In genomic region chr2:178545601-178546352, GRCm38 (mm10) we compare ENCODE assay signal across 14 mouse cellular contexts.
DNase-seq lines count a peak whose midpoint lies in the region; ATAC-seq lines count a peak whose summit lies in the region.
"Had no signal": no experiment of that assay in that cellular context is flagged by ENCODE, and none has a peak within 500 bp of the region (broad histone marks: within the 10 kb centered on the region; RNA-seq: fewer than 3 reads in every experiment).

No protein-coding gene starts in this region.

- no peaks in the 10 kb centered on the region for H3K36me3 ChIP-seq in midbrain, embryonic 16.5 days (ENCODE audit: control insufficient read depth, insufficient read depth, low read length)
- H3K36me3 ChIP-seq: embryonic facial prominence, embryonic 10.5 days; heart, embryonic 10.5 days; liver, embryonic 13.5 days had no signal

- no peaks in the 10 kb centered on the region for H3K9me3 ChIP-seq in midbrain, embryonic 16.5 days (replicated peaks; ENCODE audit: control insufficient read depth, low read length, poor library complexity, severe bottlenecking)
- H3K9me3 ChIP-seq: embryonic facial prominence, embryonic 10.5 days; heart, embryonic 10.5 days; liver, embryonic 13.5 days had no signal

- no peak overlapping the region for H3K4me3 ChIP-seq in midbrain, embryonic 16.5 days (ENCODE audit: low read depth, low read length)
- H3K4me3 ChIP-seq: embryonic facial prominence, embryonic 10.5 days; gastrocnemius, adult 2 months; heart, embryonic 10.5 days; layer of hippocampus, adult 2 months; liver, embryonic 13.5 days had no signal

- H3K27me3 ChIP-seq in midbrain, embryonic 16.5 days (ENCODE audit: control insufficient read depth, insufficient read depth, low read depth, low read length): no peaks in the 10 kb centered on the region
- H3K27me3 ChIP-seq: liver, embryonic 13.5 days had no signal

- H3K4me2 ChIP-seq in midbrain, embryonic 16.5 days (ENCODE audit: low read length): no peak overlapping the region
- H3K4me2 ChIP-seq: liver, embryonic 13.5 days had no signal

- H3K9ac ChIP-seq in midbrain, embryonic 16.5 days (ENCODE audit: low read depth, low read length): no peak overlapping the region
- H3K9ac ChIP-seq: liver, embryonic 13.5 days had no signal

- H3K27ac ChIP-seq in midbrain, embryonic 16.5 days (ENCODE audit: low read length): no peak overlapping the region
- H3K27ac ChIP-seq: embryonic facial prominence, embryonic 10.5 days; gastrocnemius, adult 2 months; heart, embryonic 10.5 days; layer of hippocampus, adult 2 months; liver, embryonic 13.5 days had no signal

- peak; percentile 39; the same call in 1 of the 2 replicates for ATAC-seq in midbrain, embryonic 16.5 days

- H3K4me1 ChIP-seq in midbrain, embryonic 16.5 days (ENCODE audit: control insufficient read depth, insufficient read depth, low read length): peaks cover 6% of the 10 kb centered on the region; the same call in 1 of the 2 replicates
- H3K4me1 ChIP-seq: embryonic facial prominence, embryonic 10.5 days; heart, embryonic 10.5 days; liver, embryonic 13.5 days had no signal

- DNase-seq in embryo, embryonic 11 days: peak; percentile 17
- no peak for DNase-seq in embryo, embryonic 10 days (ENCODE audit: low spot score)
- peak; percentile 28 for DNase-seq in retina, postnatal 1 day
- DNase-seq in retina, embryonic 14.5 days (ENCODE audit: low spot score): no peak
- peak; percentile 45 for DNase-seq in cerebellum, adult 9-11 months
- no peak for DNase-seq in adrenal gland, adult 18-20 months (ENCODE audit: low spot score in 2 of 2)
- no peak for DNase-seq in adrenal gland, postnatal 14 days
- DNase-seq: gastrocnemius, adult 2 months; liver, embryonic 13.5 days; lung, postnatal 14 days had no signal

- 57% methylated on average over 15 of the region's 15 CpGs for WGBS in midbrain, embryonic 16.5 days

Comparison
In these comparisons a context has a peak if more than half of its experiments do, and no peak if none do; other contexts are left out.
1. DNase-seq: peak in embryo, embryonic 11 days (single experiment), retina, postnatal 1 day (single experiment) and cerebellum, adult 9-11 months (single experiment); none in embryo, embryonic 10 days (single experiment), retina, embryonic 14.5 days (single experiment), adrenal gland, adult 18-20 months (0 of 2) and adrenal gland, postnatal 14 days (single experiment).